Mouse (Mus musculus) lung, postnatal 36 days (tissue): ENCODE measurements around the gene Tnfrsf11a.
"Not testable (repeated sequence)": the region's sequence is repeated elsewhere in the genome, so short reads cannot be mapped to it uniquely, and the experiment has no call there.

Experiments used
- DNase-seq: peaks from one replicate; pipeline ENCODE4 v3.0.0; 2022; ENCODE audit warnings: mixed read lengths

Gene Tnfrsf11a

DNA sequence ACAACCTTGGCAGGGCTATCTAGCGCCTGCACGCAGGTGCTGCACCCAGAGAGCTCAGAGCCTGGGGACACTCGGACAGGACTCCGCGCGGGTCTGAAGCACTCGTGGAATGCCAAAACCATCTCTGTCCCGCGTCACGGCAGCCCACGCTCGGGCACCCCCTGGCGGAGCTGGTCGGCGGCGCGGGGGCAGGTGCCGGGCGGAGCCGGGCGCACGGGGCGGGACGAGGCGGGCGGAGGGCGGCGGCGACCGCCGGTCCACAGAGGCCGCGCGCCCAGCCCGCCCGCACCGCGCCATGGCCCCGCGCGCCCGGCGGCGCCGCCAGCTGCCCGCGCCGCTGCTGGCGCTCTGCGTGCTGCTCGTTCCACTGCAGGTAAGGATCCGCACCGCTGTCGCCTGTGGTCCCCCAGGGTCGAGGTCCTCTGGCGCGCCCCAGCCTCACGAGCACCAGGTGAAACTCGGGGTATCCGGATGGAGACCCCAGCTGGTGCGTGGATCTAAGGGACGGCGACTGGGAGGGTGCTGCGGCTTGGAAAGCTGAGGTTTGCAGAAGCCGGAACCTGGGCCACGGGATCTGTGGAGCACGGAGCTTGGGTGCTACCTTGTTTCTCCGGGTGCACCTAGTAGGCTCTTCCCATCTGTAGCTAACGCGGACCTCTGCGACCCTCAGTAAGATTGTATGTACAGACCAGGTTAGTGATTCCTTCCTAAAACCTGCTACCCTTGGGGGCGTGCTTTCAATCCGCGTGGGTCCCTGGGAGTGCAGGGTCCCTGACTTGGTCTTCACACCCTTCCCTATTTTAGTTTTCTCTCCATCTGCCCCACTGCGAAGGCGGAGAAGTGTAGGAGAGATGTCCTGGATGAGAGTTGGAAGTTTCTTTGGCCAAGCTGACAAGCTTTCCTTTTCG is at the start of gene Tnfrsf11a:
Gene Tnfrsf11a, plus strand, starts transcription at position 262 of the 908 bp plus-strand sequence.
- DNase-seq: peak; percentile 71

DNA sequence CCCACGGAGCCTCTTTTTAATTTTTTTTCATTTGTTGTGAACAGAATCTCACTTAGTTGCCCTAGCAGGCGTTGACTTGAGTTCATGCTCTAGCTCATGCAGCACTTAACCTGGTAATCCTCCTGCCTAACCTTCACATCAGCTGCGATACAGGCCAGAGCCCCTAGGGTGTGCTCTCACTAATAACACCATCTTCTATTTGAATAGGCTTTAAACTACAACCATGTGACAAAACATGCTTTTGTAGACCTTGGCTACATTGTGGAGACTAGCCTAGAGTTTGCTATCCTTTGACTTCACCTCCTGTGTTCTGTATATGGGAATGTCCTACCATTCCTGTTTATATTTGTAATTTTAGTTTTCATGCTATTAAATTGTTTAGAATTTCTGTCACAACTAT is 45.2 kb upstream of the Tnfrsf11a start:
- no peak for DNase-seq

DNA sequence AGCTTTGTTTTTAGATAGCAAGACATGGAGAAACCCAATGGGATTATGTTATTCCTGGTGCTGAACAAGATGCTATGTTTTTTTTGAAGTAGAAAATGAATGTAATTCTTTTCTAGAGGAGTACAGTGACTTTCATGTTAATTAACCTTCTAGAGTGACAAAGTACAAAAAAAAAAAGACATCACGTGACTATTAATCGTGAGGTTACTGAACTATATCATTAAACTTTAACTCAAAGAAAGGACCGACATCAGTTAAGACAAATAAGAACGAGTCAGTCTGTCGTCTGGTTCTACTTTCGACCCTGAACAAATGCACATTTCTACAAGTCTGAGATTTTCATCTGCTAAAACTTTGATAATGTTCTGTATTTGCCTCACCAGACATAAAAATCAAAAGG is 42.2 kb upstream of the Tnfrsf11a start:
- no peak for DNase-seq

- no peak for DNase-seq
Observed at GRCm38 (mm10) chr1:105739493-105739892, 41.0 kb upstream of the Tnfrsf11a start.

DNA sequence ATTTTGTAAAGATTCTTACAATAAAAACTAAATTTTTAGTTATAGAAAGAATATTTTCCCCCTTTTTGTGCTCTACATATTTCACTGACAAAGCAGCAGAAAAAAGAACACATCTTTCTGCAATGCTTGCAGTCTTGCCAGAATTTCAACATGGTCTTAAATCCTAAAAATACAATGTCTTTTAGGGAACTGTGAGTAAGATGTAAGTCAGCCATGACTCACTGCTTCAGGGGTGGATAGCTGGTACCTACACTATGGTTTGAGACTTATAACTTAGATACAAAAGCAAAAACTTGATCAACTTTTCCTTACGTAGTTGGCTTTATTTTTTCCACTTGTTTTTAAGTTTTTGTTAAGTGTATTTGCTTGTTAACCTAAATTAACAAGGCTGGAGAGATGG is 38.0 kb upstream of the Tnfrsf11a start:
- DNase-seq: no peak

DNA sequence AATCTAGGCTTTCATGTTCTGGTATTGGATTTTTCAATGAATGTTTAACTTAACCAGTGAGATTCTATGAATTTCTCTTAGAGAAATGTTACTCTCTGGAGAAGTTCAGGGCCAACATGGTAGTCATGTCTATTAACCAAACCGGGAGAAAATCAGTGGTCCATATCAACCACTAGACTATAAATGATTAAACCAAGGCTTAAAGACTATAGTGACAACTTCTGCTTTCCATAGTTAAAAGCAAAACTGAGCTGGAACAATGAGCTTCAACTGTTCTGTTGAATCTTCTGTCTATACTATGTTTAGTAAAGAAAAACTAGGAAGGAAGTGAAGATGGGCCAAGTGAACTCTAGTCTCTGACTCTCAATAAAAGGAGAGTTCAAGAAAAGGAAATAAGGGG is 34.1 kb upstream of the Tnfrsf11a start:
- no peak for DNase-seq

DNA sequence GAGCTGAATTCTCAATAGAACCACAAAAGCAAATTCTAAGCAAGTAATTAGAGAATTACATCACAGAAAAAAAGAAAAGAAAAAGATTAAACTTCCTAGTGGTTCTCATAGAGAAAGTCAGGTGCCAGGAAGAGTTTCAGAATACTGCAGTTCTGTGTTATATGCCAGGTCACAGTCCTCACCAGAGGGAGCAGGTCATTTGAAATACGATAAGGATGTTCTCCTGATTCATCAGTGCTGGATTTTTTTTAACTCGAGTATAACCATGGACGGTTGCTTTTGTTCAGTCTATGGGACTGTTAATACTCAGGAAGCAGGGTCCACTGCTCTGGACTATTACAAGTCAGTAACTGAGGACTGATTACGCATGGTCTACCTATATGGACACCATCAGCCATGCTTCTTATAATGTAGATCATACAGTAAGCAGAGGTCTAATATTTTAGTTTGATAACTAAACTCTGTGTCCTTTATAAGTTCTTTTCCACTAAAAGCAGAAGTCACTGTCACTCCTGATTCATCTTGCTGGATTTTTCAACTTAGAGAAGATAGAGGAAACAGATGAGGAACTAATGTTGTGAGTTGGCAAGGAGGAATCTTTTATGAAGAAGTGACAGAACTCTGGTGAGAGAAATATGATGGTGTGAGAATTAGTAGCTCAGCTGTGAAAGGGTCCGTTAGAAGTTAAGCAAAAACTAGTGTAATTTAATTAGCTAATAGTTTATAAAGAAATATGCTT is 33.5 kb upstream of the Tnfrsf11a start:
- no peak for DNase-seq

- no peak for DNase-seq
Observed at GRCm38 (mm10) chr1:105748091-105748799, 32.3 kb upstream of the Tnfrsf11a start.

- no peak for DNase-seq
Observed at GRCm38 (mm10) chr1:105752196-105752595, 28.3 kb upstream of the Tnfrsf11a start.

- no peak for DNase-seq
Observed at GRCm38 (mm10) chr1:105752944-105753343, 27.6 kb upstream of the Tnfrsf11a start.

DNA sequence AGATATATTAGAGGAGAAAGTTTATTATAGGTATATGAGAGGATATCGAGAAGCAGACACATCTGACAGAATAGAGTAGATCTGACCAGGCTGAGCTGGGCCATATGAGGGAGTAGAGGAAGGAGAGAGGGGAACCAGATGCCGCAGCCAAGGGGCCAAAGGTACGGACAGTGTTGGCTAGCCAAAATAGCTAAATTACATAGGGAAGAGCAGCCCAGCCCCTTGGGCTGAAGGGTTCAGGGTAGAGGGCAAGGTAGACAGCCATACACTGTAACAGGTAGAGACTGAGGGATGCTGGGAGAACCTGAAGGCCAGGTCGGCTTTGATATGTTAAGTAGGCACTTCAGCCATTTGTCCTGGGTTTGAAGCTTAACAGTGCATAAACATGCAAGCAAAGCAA is 21.7 kb upstream of the Tnfrsf11a start:
- no peak for DNase-seq

DNA sequence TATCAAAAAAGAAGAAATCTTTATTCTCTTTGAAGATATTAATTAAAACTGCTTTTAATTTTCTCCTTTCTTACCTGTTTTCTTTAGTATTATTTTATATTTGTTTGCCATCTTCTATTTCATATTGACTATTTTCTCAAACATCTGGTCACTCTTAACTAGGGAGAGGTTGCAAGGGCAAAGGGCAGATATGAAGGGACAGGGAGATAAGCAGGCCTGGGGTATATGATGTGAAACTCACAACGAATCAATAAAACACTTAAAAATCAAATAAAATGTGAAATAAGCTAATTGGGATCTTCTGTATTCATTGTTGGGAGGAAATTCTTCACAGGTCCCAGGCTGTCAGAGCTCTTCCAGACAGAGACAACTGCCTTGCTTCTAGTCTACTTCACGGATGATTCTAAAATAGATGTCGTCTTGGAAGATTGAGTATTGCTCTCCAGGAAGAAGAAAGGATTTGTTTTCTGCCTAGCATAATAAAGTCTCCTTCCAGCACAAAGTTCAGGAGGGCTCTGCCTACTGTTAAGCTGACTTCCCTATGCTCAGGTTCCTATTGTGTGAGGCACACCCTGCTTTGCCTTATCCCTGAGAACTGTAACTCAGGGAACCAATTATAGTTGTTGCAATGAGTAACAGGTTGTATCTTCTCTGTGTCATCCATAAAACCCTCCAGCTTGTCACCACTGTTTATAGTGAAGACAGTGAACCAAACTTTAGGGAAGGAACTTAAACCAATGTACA is 20.9 kb upstream of the Tnfrsf11a start:
- no peak for DNase-seq

GRCm38 (mm10) chr1:105765586-105765985 is 14.9 kb upstream of the Tnfrsf11a start:
- no peak for DNase-seq

GRCm38 (mm10) chr1:105766099-105766498 is 14.4 kb upstream of the Tnfrsf11a start:
- not testable (repeated sequence) for DNase-seq

- DNase-seq: peak; percentile 40
Observed at GRCm38 (mm10) chr1:105768397-105768796, 12.1 kb upstream of the Tnfrsf11a start.

DNA sequence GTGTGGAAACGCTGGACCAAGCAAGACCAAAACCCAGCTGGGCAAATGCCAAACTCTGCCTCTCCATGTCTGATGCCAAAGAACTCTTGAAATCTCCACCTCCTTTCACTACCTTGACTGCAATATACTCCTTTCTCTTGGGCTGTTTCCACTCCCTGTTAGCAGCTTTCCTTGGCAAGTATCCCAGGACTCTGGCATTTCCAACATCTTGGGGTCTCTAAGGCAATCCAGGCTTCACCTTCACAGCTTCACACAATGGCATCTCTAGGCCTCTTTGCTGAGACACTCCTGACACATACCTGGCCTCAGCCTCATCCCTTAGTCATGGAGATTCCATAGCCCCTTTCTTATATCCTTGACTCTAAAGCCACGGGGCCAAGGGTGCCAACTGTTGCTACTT is 9.8 kb upstream of the Tnfrsf11a start:
- peak; percentile 27 for DNase-seq

GRCm38 (mm10) chr1:105776426-105776825 is 4.1 kb upstream of the Tnfrsf11a start:
- DNase-seq: peak; percentile 73

GRCm38 (mm10) chr1:105780079-105780456 is 450 bp upstream of the Tnfrsf11a start:
- DNase-seq: no peak

DNA sequence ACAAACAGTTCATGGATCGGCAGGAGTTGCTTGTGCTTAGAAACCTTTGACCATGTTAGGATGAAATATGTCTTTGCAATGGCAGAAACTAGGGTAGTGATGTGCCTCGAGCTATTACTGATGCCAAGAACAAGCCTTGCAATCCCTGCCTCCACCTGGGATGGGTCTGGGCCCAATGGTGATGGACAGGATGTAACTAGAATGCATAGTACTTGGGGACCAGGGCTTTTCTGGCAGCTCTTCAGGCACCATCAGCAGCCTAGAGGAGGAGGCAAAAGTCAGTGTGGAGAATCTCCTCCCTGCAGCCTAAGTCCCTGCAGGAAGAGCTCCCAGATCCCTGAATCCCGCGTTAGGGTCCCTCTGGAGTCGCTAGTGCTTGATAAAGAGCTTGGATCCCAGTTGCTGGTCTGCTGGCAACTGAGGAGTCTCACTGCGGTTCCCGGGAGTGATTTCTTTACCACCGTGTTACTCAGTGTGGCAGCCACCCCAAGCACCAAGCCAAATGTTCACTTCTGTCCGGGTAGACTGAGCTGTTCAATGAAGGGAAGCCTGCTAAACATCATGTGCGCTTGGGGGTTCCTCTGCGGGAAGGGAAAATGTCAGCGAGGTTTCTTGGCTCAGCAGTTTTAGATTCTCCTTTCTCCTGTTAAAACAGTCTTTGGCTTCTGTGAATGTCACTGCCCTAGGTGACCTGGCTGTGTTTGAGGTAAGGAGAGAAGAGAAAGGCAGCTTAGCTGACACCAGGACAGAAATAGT is 1.1 kb downstream of the Tnfrsf11a start:
- no peak for DNase-seq

DNA sequence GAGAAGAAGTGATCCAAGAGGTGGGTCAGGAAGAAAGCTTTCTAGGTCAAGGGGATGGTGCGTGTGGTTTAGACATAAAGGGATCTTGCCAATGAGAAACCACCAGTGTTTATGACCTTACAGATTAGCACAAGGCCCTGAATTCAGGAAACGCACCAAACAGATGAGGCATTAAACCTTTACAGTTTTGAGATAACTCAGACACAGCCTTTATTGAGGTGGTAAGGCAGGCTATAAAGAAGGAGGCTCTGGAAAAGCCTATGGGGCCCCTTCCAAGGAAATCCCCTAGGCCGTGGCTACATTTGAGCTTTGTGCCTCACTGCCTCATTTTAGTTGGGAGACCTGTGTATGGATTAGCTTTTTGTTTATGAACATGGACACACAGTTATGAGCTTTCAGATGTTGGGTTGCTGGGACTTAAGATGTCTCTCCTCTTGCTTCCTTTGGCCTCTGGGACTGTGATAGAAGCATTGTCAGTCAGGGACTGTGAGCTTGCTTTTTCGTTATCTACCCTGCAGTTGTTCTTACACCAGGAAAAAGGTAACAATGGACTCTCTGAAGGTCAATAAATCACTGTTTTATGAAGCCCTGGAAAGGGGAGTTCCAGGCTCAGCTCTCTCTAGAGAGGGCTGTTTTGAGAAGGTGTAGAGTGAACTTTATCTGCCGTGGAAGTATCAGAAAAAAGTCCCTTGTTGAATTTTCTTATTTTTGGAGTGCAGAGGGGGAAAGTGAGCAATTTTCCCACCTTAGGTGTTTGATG is 3.9 kb downstream of the Tnfrsf11a start:
- DNase-seq: no peak

GRCm38 (mm10) chr1:105785146-105785545 is 4.6 kb downstream of the Tnfrsf11a start:
- peak; percentile 58 for DNase-seq
